In the genomic region with DNA sequence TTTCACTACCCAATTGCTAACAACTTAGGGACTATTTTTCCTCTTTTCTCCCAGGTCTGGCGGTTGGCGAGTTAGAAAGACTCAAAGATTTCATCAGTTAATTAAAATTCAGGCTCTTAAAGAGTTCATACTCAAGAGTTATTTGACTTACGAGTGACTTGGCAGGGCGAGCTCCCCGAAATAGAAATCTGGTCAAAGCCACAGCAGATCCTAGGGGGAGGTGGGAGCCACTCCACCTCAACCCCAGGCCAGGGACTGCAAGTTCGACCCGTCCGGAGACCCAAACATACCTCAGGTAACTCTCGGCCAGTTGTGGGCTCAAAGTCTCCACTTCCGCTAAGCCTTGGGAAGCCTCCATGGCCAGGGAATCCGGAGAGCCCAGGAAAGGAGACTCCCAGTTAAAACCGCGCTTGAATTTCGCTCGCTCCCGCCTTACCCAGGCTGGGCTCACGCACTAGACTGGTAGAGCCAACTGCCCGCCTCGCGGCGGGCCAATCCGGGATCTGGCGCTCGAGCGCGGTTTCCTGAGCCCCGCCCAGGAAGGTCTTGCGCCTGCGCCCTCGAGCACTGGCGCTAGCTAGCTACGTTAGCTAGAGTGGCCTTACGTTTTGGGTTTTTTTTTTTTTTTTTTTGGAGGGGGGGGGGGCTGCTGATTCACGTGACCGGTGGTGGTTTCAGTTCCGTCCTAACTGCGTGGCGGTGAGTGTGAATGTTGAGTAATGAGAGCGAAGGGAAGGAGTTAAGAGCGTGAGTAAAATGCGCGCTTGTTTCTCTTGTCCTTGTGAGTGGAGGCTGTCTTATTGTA, we compare ENCODE assay signal across 8 mouse cellular contexts. TPM values are rescaled to one million over a fixed set of nuclear protein-coding genes. Genes with fewer than 3 reads are reported as not detected.
DNase-seq lines count a peak whose midpoint lies in the region; ATAC-seq lines count a peak whose summit lies in the region.

A gene (minus strand): TSS at position 474 of the 805 bp plus-strand sequence.

- peak within 1 kb of the TSS; percentile 52 for H3K4me2 ChIP-seq in embryonic facial prominence, embryonic 14.5 days (ENCODE audit: low read depth, low read length)
- H3K4me2 ChIP-seq in kidney, embryonic 14.5 days (replicated peaks; ENCODE audit: low read depth, low read length), result peak within 1 kb of the TSS; percentile 33
- peak within 1 kb of the TSS; percentile 44 for H3K4me2 ChIP-seq in limb, embryonic 15.5 days

- peak; percentile 93 for DNase-seq in 3T3-L1 (ENCODE audit: low read depth, low spot score)
- peak; percentile 59 to 72 for DNase-seq in adrenal gland, postnatal 4 days (ENCODE audit: low spot score in 2 of 2)
- DNase-seq in embryonic facial prominence, embryonic 14.5 days (ENCODE audit: low spot score), result peak; percentile 97
- DNase-seq in heart, adult 9 months (ENCODE audit: low spot score in 2 of 2), result peak; percentile 86 to 90
- DNase-seq in monocyte, adult 2 months (ENCODE audit: low read depth in 1 of 2, low spot score in 2 of 2), result peak; percentile 68 to 79
- DNase-seq in spleen, postnatal 36 days (ENCODE audit: low spot score in 2 of 2), result peak; percentile 91

- peak within 1 kb of the TSS; percentile 68 for H3K27ac ChIP-seq in embryonic facial prominence, embryonic 14.5 days (replicated peaks; ENCODE audit: low read depth, low read length)
- H3K27ac ChIP-seq in kidney, embryonic 14.5 days (ENCODE audit: low read depth, low read length), result peak within 1 kb of the TSS; percentile 65
- H3K27ac ChIP-seq in limb, embryonic 15.5 days, result peak within 1 kb of the TSS; percentile 83

- no peaks in the 10 kb centered on the region for H3K27me3 ChIP-seq in embryonic facial prominence, embryonic 14.5 days (replicated peaks; ENCODE audit: control insufficient read depth, insufficient read depth, low read length)
- H3K27me3 ChIP-seq in kidney, embryonic 14.5 days (ENCODE audit: control insufficient read depth, insufficient read depth, low read length), result no peaks in the 10 kb centered on the region
- no peaks in the 10 kb centered on the region for H3K27me3 ChIP-seq in limb, embryonic 15.5 days

- ATAC-seq in embryonic facial prominence, embryonic 14.5 days (ENCODE audit: low read depth), result peak; percentile 99
- ATAC-seq in kidney, embryonic 14.5 days (ENCODE audit: low FRiP score, low TSS enrichment), result peak; percentile 97
- peak; percentile 94 for ATAC-seq in limb, embryonic 15.5 days (ENCODE audit: insufficient number of reproducible peaks, low FRiP score, low TSS enrichment, low read depth)

- H3K36me3 ChIP-seq in embryonic facial prominence, embryonic 14.5 days (ENCODE audit: control insufficient read depth, insufficient read depth, low read length), result no peaks in the 10 kb centered on the region
- no peaks in the 10 kb centered on the region for H3K36me3 ChIP-seq in kidney, embryonic 14.5 days (ENCODE audit: control insufficient read depth, insufficient read depth, low read length)
- no peaks in the 10 kb centered on the region for H3K36me3 ChIP-seq in limb, embryonic 15.5 days

- H3K9ac ChIP-seq in embryonic facial prominence, embryonic 14.5 days (ENCODE audit: low read depth, low read length), result peak within 1 kb of the TSS; percentile 66
- peak within 1 kb of the TSS; percentile 44; the same call in 1 of the 2 replicates for H3K9ac ChIP-seq in kidney, embryonic 14.5 days (ENCODE audit: low read depth, low read length)
- peak within 1 kb of the TSS; percentile 37; the same call in 1 of the 2 replicates for H3K9ac ChIP-seq in limb, embryonic 15.5 days

- WGBS in embryonic facial prominence, embryonic 14.5 days, result 20% methylated on average over 33 of the region's 42 CpGs
- 14% methylated on average over 42 of the region's 42 CpGs for WGBS in kidney, embryonic 14.5 days
- 14% methylated on average over 42 of the region's 42 CpGs for WGBS in limb, embryonic 15.5 days

- H3K4me3 ChIP-seq in embryonic facial prominence, embryonic 14.5 days (ENCODE audit: low read depth, low read length), result peak within 1 kb of the TSS; percentile 51
- H3K4me3 ChIP-seq in kidney, embryonic 14.5 days (ENCODE audit: low read length), result peak within 1 kb of the TSS; percentile 55
- H3K4me3 ChIP-seq in limb, embryonic 15.5 days, result peak within 1 kb of the TSS; percentile 52

- H3K9me3 ChIP-seq in embryonic facial prominence, embryonic 14.5 days (ENCODE audit: control insufficient read depth, low read length), result no peaks in the 10 kb centered on the region
- no peaks in the 10 kb centered on the region for H3K9me3 ChIP-seq in kidney, embryonic 14.5 days (ENCODE audit: control insufficient read depth, low read length)
- H3K9me3 ChIP-seq in limb, embryonic 15.5 days, result no peaks in the 10 kb centered on the region

- H3K4me1 ChIP-seq in embryonic facial prominence, embryonic 14.5 days (ENCODE audit: control insufficient read depth, insufficient read depth, low read length), result no peaks in the 10 kb centered on the region
- no peaks in the 10 kb centered on the region for H3K4me1 ChIP-seq in kidney, embryonic 14.5 days (ENCODE audit: control insufficient read depth, insufficient read depth, low read length)
- H3K4me1 ChIP-seq in limb, embryonic 15.5 days, result no peaks in the 10 kb centered on the region

RNA-seq across cellular contexts. Expression of the gene that starts here (rescaled TPM):
- total RNA-seq in adrenal gland, postnatal 4 days (2021), result 1 to 10 TPM; 4.7 to 5.1 TPM
- polyA plus RNA-seq in embryonic facial prominence, embryonic 14.5 days (2014; fragmentation: Nextera tagmentation; extraction: Ambion mirVana), result 10.9 and 11.5 TPM in 2 replicates
- polyA plus RNA-seq in kidney, embryonic 14.5 days (2014; fragmentation: Nextera tagmentation; extraction: Ambion mirVana), result 10.1 and 19.0 TPM in 2 replicates
- 10.0 and 10.1 TPM in 2 replicates for polyA plus RNA-seq in limb, embryonic 15.5 days (2015; fragmentation: Nextera tagmentation; extraction: Ambion mirVana)

Comparison
In these comparisons a context has a peak if more than half of its experiments do, and no peak if none do; other contexts are left out.
1. Peak in every context shown above with its lines: DNase-seq, ATAC-seq, H3K4me3 ChIP-seq and H3K27ac ChIP-seq.